Mouse (Mus musculus): ENCODE measurements around the gene Tmprss12. TPM values are rescaled to one million over a fixed set of nuclear protein-coding genes. Genes with fewer than 3 reads are reported as not detected.

Gene Tmprss12
- polyA plus RNA-seq, 1 experiment, result not detected

DNA sequence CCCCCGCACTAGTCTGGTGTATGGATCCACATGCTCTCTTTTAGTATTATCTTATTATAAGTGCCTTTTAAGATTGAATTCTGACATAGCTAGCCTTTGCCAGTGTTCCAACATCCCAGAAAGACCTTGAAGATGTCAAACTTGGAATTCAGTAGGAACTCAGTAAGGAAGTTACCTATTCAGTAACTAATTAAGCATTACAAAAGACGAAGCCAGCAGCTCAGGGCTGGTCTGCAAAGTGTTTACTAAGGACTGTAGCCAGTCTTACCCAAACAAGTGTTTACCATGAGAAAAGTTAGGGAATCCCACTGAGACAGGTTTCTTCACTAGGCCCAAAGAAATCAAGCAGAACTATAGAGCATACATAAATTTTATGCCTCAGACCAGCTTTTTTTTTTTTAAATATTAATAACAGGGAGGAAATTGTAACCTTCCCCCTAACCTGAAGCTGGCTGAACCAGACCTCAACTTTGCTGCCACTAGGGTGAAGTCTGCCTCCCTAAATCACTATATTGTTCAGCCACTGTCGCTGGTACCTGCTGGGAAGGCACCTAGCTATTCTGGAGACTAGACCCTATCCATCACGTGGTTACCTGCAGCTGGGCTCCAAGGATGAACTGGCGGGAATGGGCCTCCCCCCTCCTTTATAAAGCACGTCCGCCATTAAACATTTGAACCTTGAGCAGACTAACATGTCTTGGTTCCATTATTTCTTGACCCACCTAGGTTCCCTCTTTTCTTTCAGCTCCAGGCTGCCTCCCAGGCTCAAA, 5.7 kb upstream of the Tmprss12 start:
- 87% methylated on average over 7 of the region's 7 CpGs for WGBS
- Histone ChIP-seq H3K27ac (ENCODE audit: insufficient read depth, low read depth, low read length) (no peak overlapping the region), H3K36me3 (ENCODE audit: control insufficient read depth, insufficient read depth, low read length) (no peaks in the 10 kb centered on the region), H3K4me3 (ENCODE audit: low read depth, low read length) (no peak overlapping the region), H3K27me3 (ENCODE audit: control insufficient read depth, insufficient read depth, low read length) (no peaks in the 10 kb centered on the region), H3K4me1 (ENCODE audit: control insufficient read depth, insufficient read depth, insufficient read length, low read length) (no peaks in the 10 kb centered on the region)
- TF ChIP-seq POLR2A (IDR thresholded peaks at IDR 0.05; ENCODE audit: low read depth, low read length), result no peak
- TF ChIP-seq CTCF (IDR thresholded peaks at IDR 0.05; ENCODE audit: extremely low read depth, insufficient read length, insufficient replicate concordance, low read depth, low read length), result no peak

DNA sequence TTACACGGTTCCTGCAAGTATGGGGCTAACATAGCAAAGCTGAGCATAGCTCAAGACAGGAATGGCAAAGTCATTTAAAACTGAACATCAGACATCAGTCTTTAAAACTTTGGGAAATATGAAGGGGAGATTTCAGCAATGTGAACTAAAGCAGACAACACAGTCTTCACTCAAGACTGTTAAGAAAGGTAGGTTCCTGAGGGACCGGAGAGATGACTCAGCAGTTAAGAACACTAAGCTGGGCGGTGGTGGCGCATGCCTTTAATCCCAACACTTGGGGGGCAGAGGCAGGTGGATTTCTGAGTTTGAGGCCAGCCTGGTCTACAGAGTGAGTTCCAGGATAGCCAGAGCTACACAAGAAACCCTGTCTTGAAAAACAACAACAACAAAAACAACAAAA, 4.2 kb upstream of the Tmprss12 start:
- Histone ChIP-seq H3K27ac (ENCODE audit: insufficient read depth, low read depth, low read length) (no peak overlapping the region), H3K36me3 (ENCODE audit: control insufficient read depth, insufficient read depth, low read length) (no peaks in the 10 kb centered on the region), H3K27me3 (ENCODE audit: control insufficient read depth, insufficient read depth, low read length) (no peaks in the 10 kb centered on the region), H3K4me3 (ENCODE audit: low read depth, low read length) (no peak overlapping the region), H3K4me1 (ENCODE audit: control insufficient read depth, insufficient read depth, insufficient read length, low read length) (no peaks in the 10 kb centered on the region)
- WGBS, result 93% methylated on average over 4 of the region's 4 CpGs
- TF ChIP-seq POLR2A (IDR thresholded peaks at IDR 0.05; ENCODE audit: low read depth, low read length) (no peak), CTCF (IDR thresholded peaks at IDR 0.05; ENCODE audit: extremely low read depth, insufficient read length, insufficient replicate concordance, low read depth, low read length) (no peak)

DNA sequence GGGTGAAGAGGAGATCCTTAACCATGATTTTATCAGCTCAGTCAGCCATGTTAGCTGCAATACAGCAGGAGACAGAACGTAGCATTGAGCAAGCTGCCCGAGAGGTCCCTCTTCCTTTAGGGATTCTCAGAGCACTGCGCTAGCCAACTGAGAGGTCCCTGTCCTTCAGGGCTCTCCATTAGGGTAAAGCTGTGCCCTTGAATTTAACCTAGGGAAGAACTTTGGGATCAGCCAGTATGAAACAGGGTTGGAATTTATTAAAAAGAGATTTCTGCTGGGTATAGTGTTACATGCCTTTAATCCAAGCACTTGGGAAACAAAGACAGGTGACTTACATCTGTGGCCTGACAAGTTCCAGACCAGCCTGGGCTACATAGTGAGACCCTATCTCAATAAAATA, 3.1 kb upstream of the Tmprss12 start:
- no peaks in the 10 kb centered on the region for H3K36me3 ChIP-seq (ENCODE audit: control insufficient read depth, insufficient read depth, low read length)
- H3K4me3 ChIP-seq (ENCODE audit: low read depth, low read length), result no peak overlapping the region
- H3K27me3 ChIP-seq (ENCODE audit: control insufficient read depth, insufficient read depth, low read length), result no peaks in the 10 kb centered on the region
- WGBS, result 89% methylated on average over 3 of the region's 3 CpGs
- no peaks in the 10 kb centered on the region for H3K4me1 ChIP-seq (ENCODE audit: control insufficient read depth, insufficient read depth, insufficient read length, low read length)
- no peak overlapping the region for H3K27ac ChIP-seq (ENCODE audit: insufficient read depth, low read depth, low read length)
- TF ChIP-seq POLR2A (IDR thresholded peaks at IDR 0.05; ENCODE audit: low read depth, low read length), result no peak
- TF ChIP-seq CTCF (IDR thresholded peaks at IDR 0.05; ENCODE audit: extremely low read depth, insufficient read length, insufficient replicate concordance, low read depth, low read length), result no peak

DNA sequence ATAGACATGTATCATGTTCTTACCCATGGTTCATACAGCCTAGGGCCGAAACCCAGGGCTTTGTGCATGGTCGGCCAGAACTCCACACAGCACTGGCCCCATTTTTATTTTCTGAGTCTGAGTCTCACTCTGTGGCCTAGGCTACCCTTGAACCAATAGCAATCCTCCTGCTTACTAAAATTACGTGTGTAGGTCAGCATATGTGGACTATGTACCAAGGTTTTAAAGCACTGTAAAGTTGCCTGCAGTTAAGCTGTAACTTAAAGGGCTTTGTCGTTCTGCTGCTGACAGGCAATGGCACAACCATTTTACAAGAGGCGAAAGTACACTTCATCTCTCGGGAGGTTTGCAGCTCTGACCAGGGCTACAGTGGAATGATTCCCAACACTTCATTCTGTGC, 8.3 kb downstream of the Tmprss12 start:
- TF ChIP-seq POLR2A (IDR thresholded peaks at IDR 0.05; ENCODE audit: low read depth, low read length), result no peak
- TF ChIP-seq CTCF (IDR thresholded peaks at IDR 0.05; ENCODE audit: extremely low read depth, insufficient read length, insufficient replicate concordance, low read depth, low read length), result no peak
- Histone ChIP-seq H3K4me3 (ENCODE audit: low read depth, low read length) (no peak overlapping the region), H3K36me3 (ENCODE audit: control insufficient read depth, insufficient read depth, low read length) (no peaks in the 10 kb centered on the region), H3K27me3 (ENCODE audit: control insufficient read depth, insufficient read depth, low read length) (no peaks in the 10 kb centered on the region), H3K27ac (ENCODE audit: insufficient read depth, low read depth, low read length) (no peak overlapping the region), H3K4me1 (ENCODE audit: control insufficient read depth, insufficient read depth, insufficient read length, low read length) (no peaks in the 10 kb centered on the region)
- WGBS, result 71% methylated on average over 6 of the region's 6 CpGs

DNA sequence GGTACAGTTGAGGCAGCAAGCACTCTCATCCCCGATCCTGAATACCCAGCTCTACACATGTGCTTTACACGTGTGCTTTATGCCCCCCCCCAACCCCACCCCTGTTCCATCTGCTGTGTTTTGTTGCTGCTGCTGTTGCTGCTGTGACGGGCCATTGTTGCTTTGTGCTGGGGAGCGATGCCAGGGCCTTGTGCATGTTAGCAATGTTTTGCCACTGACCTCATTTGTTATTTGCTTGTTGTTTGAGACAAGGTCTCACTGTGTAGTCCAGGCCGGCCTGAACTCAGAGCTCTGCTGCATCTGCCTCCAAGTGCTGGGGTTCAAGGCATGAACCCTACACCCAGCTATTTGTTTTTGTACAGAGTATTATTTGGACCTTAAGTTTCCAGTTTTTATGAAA, 10.2 kb downstream of the Tmprss12 start:
- no peaks in the 10 kb centered on the region for H3K4me1 ChIP-seq (ENCODE audit: control insufficient read depth, insufficient read depth, insufficient read length, low read length)
- 83% methylated on average over 5 of the region's 5 CpGs for WGBS
- TF ChIP-seq POLR2A (IDR thresholded peaks at IDR 0.05; ENCODE audit: low read depth, low read length), result no peak
- H3K27me3 ChIP-seq (ENCODE audit: control insufficient read depth, insufficient read depth, low read length), result no peaks in the 10 kb centered on the region
- H3K27ac ChIP-seq (ENCODE audit: insufficient read depth, low read depth, low read length), result no peak overlapping the region
- H3K36me3 ChIP-seq (ENCODE audit: control insufficient read depth, insufficient read depth, low read length), result no peaks in the 10 kb centered on the region
- H3K4me3 ChIP-seq (ENCODE audit: low read depth, low read length), result no peak overlapping the region

DNA sequence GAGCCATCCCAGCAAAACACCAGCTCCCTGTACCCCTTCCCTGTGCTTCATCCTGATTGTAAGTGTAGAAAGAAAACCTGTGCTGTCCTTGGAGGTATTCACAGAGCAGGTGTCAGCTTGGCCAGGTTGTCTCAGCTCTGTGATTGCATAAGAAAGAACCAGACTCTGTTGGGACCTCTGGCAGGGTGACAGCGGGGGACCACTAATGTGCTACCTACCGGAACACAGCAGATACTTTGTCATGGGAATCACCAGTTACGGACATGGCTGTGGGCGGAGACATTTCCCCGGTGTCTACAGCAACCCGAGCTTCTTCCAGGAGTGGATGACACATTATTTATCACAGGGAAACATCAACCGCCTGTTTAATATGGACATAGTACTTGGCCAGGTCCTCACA, 11.7 kb downstream of the Tmprss12 start:
- Histone ChIP-seq H3K4me3 (ENCODE audit: low read depth, low read length) (no peak overlapping the region), H3K4me1 (ENCODE audit: control insufficient read depth, insufficient read depth, insufficient read length, low read length) (no peaks in the 10 kb centered on the region), H3K36me3 (ENCODE audit: control insufficient read depth, insufficient read depth, low read length) (no peaks in the 10 kb centered on the region), H3K27me3 (ENCODE audit: control insufficient read depth, insufficient read depth, low read length) (no peaks in the 10 kb centered on the region), H3K27ac (ENCODE audit: insufficient read depth, low read depth, low read length) (no peak overlapping the region)
- TF ChIP-seq POLR2A (IDR thresholded peaks at IDR 0.05; ENCODE audit: low read depth, low read length) (no peak), CTCF (IDR thresholded peaks at IDR 0.05; ENCODE audit: extremely low read depth, insufficient read length, insufficient replicate concordance, low read depth, low read length) (no peak)
- WGBS, result 66% methylated on average over 7 of the region's 7 CpGs

DNA sequence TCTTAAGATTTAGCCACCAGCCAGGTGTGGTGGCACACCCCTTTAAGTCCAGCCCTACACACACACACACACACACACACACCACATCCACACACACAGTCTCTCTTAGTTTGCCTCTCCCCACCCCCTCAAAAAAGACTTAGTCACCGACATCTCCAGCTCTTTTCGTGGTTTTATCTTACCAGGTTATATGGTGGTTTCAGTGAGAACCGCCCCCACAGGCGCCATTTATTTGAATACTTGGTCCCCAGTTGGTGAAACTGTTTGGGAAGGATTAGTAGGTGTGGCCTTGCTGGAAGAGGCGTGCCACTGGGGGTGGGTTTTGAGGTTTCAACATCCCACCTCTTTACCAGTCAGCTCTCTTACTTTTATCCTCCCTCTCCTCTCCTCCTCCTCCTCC, 17.2 kb downstream of the Tmprss12 start:
- no peak for TF ChIP-seq POLR2A (IDR thresholded peaks at IDR 0.05; ENCODE audit: low read depth, low read length)
- no peak for TF ChIP-seq CTCF (IDR thresholded peaks at IDR 0.05; ENCODE audit: extremely low read depth, insufficient read length, insufficient replicate concordance, low read depth, low read length)
- no peak overlapping the region for H3K27ac ChIP-seq (ENCODE audit: insufficient read depth, low read depth, low read length)
- no peaks in the 10 kb centered on the region for H3K4me1 ChIP-seq (ENCODE audit: control insufficient read depth, insufficient read depth, insufficient read length, low read length)
- WGBS, result 93% methylated on average over 5 of the region's 5 CpGs
- no peak overlapping the region for H3K4me3 ChIP-seq (ENCODE audit: low read depth, low read length)
- no peaks in the 10 kb centered on the region for H3K36me3 ChIP-seq (ENCODE audit: control insufficient read depth, insufficient read depth, low read length)
- no peaks in the 10 kb centered on the region for H3K27me3 ChIP-seq (ENCODE audit: control insufficient read depth, insufficient read depth, low read length)

Measured in small intestine, adult 2 months (tissue).